Mouse (Mus musculus): ENCODE data around the gene Tacc2. TPM values are rescaled to one million over a fixed set of nuclear protein-coding genes. Genes with fewer than 3 reads are reported as not detected.
"Not testable (repeated sequence)": the region's sequence is repeated elsewhere in the genome, so short reads cannot be mapped to it uniquely, and the experiment has no call there.

Gene Tacc2
- polyA plus RNA-seq, 1 experiment from 2014 or later = 68.7 TPM

- Histone ChIP-seq H3K36me3 (replicated peaks) (no peaks in the 10 kb centered on the region), H3K9ac (no peak overlapping the region), H3K4me3 (no peak overlapping the region), H3K27me3 (replicated peaks) (no peaks in the 10 kb centered on the region), H3K4me2 (no peak overlapping the region), H3K9me3 (no peaks in the 10 kb centered on the region), H3K4me1 (peaks cover 12% of the 10 kb centered on the region), H3K27ac (no peak overlapping the region)
- WGBS = 84% methylated on average over 5 of the region's 5 CpGs
- no peak for ATAC-seq (replicated peaks)
Measured at GRCm38 (mm10) chr7:130664629-130665028, 87.4 kb downstream of the Tacc2 start.

GRCm38 (mm10) chr7:130665358-130665757 is 88.1 kb downstream of the Tacc2 start:
- 96% methylated on average over 9 of the region's 9 CpGs for WGBS
- peaks cover 14% of the 10 kb centered on the region for H3K4me1 ChIP-seq
- H3K4me2 ChIP-seq = no peak overlapping the region
- no peak overlapping the region for H3K27ac ChIP-seq
- no peaks in the 10 kb centered on the region for H3K36me3 ChIP-seq (replicated peaks)
- H3K9me3 ChIP-seq = no peaks in the 10 kb centered on the region
- no peak overlapping the region for H3K9ac ChIP-seq
- no peak overlapping the region for H3K4me3 ChIP-seq
- H3K27me3 ChIP-seq (replicated peaks) = no peaks in the 10 kb centered on the region
- no peak for ATAC-seq (replicated peaks)

GRCm38 (mm10) chr7:130668013-130668412 is 90.8 kb downstream of the Tacc2 start:
- H3K9me3 ChIP-seq; ATAC-seq (replicated peaks); H3K27me3 ChIP-seq (replicated peaks); H3K9ac ChIP-seq; H3K4me3 ChIP-seq; H3K4me2 ChIP-seq; H3K36me3 ChIP-seq (replicated peaks): not testable (repeated sequence)
- 86% methylated on average over 1 of the region's 1 CpGs for WGBS
- peaks cover 17% of the 10 kb centered on the region for H3K4me1 ChIP-seq
- peak overlapping the region; percentile 73; the same call in 1 of the 2 replicates for H3K27ac ChIP-seq

- WGBS = 47% methylated on average over 7 of the region's 7 CpGs
- peak; percentile 24; the same call in 1 of the 2 replicates for ATAC-seq (replicated peaks)
- no peak overlapping the region for H3K4me2 ChIP-seq
Measured at GRCm38 (mm10) chr7:130668729-130669281, 91.6 kb downstream of the Tacc2 start.

GRCm38 (mm10) chr7:130669370-130669881 is 92.2 kb downstream of the Tacc2 start:
- Histone ChIP-seq H3K4me1 (peaks cover 17% of the 10 kb centered on the region), H3K4me3 (no peak overlapping the region), H3K4me2 (no peak overlapping the region), H3K27me3 (replicated peaks) (no peaks in the 10 kb centered on the region), H3K9me3 (no peaks in the 10 kb centered on the region), H3K36me3 (replicated peaks) (no peaks in the 10 kb centered on the region), H3K27ac (peak overlapping the region; percentile 73), H3K9ac (no peak overlapping the region)
- peak; percentile 70; the same call in 1 of the 2 replicates for ATAC-seq (replicated peaks)
- WGBS = 33% methylated on average over 8 of the region's 8 CpGs

More at GRCm38 (mm10) chr7:130668729-130669281, 91.6 kb downstream of the Tacc2 start:
- Histone ChIP-seq H3K27me3 (replicated peaks) (no peaks in the 10 kb centered on the region), H3K4me1 (peaks cover 17% of the 10 kb centered on the region), H3K4me3 (no peak overlapping the region), H3K9me3 (no peaks in the 10 kb centered on the region), H3K36me3 (replicated peaks) (no peaks in the 10 kb centered on the region), H3K27ac (peak overlapping the region; percentile 73), H3K9ac (no peak overlapping the region)

- H3K9me3 ChIP-seq = no peaks in the 10 kb centered on the region
- no peak overlapping the region for H3K9ac ChIP-seq
- H3K4me3 ChIP-seq = no peak overlapping the region
- 0 out of 2 replicates have a peak overlapping the region, but pooled peaks have one; percentile 8 for H3K27ac ChIP-seq
- H3K4me2 ChIP-seq = no peak overlapping the region
- peaks cover 17% of the 10 kb centered on the region for H3K4me1 ChIP-seq
- ATAC-seq (replicated peaks) = no peak
- whole genome bisulfite sequencing = 86% methylated on average over 4 of the region's 4 CpGs
- no peaks in the 10 kb centered on the region for H3K27me3 ChIP-seq (replicated peaks)
- no peaks in the 10 kb centered on the region for H3K36me3 ChIP-seq (replicated peaks)
Measured at GRCm38 (mm10) chr7:130670358-130670757, 93.1 kb downstream of the Tacc2 start.

- no peak for ATAC-seq (replicated peaks)
- H3K4me2 ChIP-seq = no peak overlapping the region
Measured at GRCm38 (mm10) chr7:130671301-130671700, 94.1 kb downstream of the Tacc2 start.

GRCm38 (mm10) chr7:130673169-130674033 is 96.2 kb downstream of the Tacc2 start:
- Histone ChIP-seq H3K27me3 (replicated peaks) (no peaks in the 10 kb centered on the region), H3K4me3 (no peak overlapping the region), H3K4me2 (no peak overlapping the region), H3K27ac (no peak overlapping the region), H3K36me3 (replicated peaks) (no peaks in the 10 kb centered on the region), H3K9me3 (no peaks in the 10 kb centered on the region), H3K9ac (no peak overlapping the region), H3K4me1 (peaks cover 30% of the 10 kb centered on the region)
- ATAC-seq (replicated peaks) = no peak; the same call in 1 of the 2 replicates
- WGBS = 61% methylated on average over 9 of the region's 9 CpGs

More at GRCm38 (mm10) chr7:130671301-130671700, 94.1 kb downstream of the Tacc2 start:
- WGBS = 53% methylated on average over 6 of the region's 6 CpGs
- H3K27ac ChIP-seq = no peak overlapping the region
- no peak overlapping the region for H3K9ac ChIP-seq
- peaks cover 17% of the 10 kb centered on the region for H3K4me1 ChIP-seq
- no peaks in the 10 kb centered on the region for H3K36me3 ChIP-seq (replicated peaks)
- no peaks in the 10 kb centered on the region for H3K9me3 ChIP-seq
- no peak overlapping the region for H3K4me3 ChIP-seq
- H3K27me3 ChIP-seq (replicated peaks) = no peaks in the 10 kb centered on the region

GRCm38 (mm10) chr7:130674526-130674925 is 97.3 kb downstream of the Tacc2 start:
- Histone ChIP-seq H3K9me3 (no peaks in the 10 kb centered on the region), H3K4me1 (peaks cover 19% of the 10 kb centered on the region), H3K27ac (no peak overlapping the region), H3K27me3 (replicated peaks) (no peaks in the 10 kb centered on the region), H3K4me3 (no peak overlapping the region), H3K4me2 (no peak overlapping the region), H3K9ac (no peak overlapping the region), H3K36me3 (replicated peaks) (no peaks in the 10 kb centered on the region)
- ATAC-seq (replicated peaks) = no peak
- WGBS = 79% methylated on average over 9 of the region's 9 CpGs

GRCm38 (mm10) chr7:130676885-130677540 is 99.8 kb downstream of the Tacc2 start:
- Histone ChIP-seq H3K9me3 (no peaks in the 10 kb centered on the region), H3K27me3 (replicated peaks) (no peaks in the 10 kb centered on the region), H3K27ac (peak overlapping the region; percentile 61), H3K36me3 (replicated peaks) (no peaks in the 10 kb centered on the region), H3K4me2 (no peak overlapping the region), H3K9ac (no peak overlapping the region), H3K4me1 (peaks cover 13% of the 10 kb centered on the region), H3K4me3 (no peak overlapping the region)
- peak; percentile 75 for ATAC-seq (replicated peaks)
- WGBS = 47% methylated on average over 11 of the region's 11 CpGs

GRCm38 (mm10) chr7:130677541-130678274 is 100.5 kb downstream of the Tacc2 start:
- Histone ChIP-seq H3K27ac (peak overlapping the region; percentile 61), H3K4me3 (no peak overlapping the region), H3K4me2 (no peak overlapping the region), H3K36me3 (replicated peaks) (no peaks in the 10 kb centered on the region), H3K27me3 (replicated peaks) (no peaks in the 10 kb centered on the region), H3K4me1 (peaks cover 13% of the 10 kb centered on the region), H3K9ac (no peak overlapping the region), H3K9me3 (no peaks in the 10 kb centered on the region)
- 58% methylated on average over 12 of the region's 12 CpGs for WGBS
- ATAC-seq (replicated peaks) = no peak

Data from midbrain, embryonic 15.5 days (tissue).